15 mouse cellular contexts compared by ENCODE assay signal in the genomic region with DNA sequence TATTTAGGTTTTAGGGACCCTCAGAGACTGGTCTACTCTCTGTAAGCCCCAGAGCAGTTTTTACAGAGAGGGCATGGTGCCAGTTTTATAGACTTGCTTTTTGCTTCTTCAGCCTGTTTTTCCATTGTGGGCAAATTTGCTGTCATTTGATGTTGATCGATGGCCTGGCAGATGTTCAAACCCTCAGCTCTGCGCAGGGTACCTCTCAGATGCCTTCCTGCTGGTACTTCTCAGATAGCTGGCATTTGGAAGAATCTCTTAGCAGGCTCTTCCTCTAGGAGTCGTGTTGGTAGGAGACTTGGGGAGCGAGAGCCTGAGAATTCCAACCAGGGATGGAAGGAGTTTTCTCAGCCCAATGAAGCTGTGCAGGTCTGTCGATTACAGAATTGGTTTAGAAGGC. TPM values are rescaled to one million over a fixed set of nuclear protein-coding genes. Genes with fewer than 3 reads are reported as not detected.
DNase-seq lines count a peak whose midpoint lies in the region; ATAC-seq and TF ChIP-seq lines count a peak whose summit lies in the region.
"Had no signal": no experiment of that assay in that cellular context is flagged by ENCODE, and none has a peak within 500 bp of the region (broad histone marks: within the 10 kb centered on the region; RNA-seq: fewer than 3 reads in every experiment).

No protein-coding gene starts in this region.

- peak overlapping the region; percentile 15; the same call in 1 of the 2 replicates for H3K27ac ChIP-seq in layer of hippocampus, adult 2 months
- no peak overlapping the region for H3K27ac ChIP-seq in thymus, adult 2 months (ENCODE audit: control insufficient read depth, insufficient read depth, low read length)
- no peak overlapping the region for H3K27ac ChIP-seq in kidney, adult 2 months (ENCODE audit: insufficient read depth, low read depth, low read length)
- H3K27ac ChIP-seq: embryonic facial prominence, embryonic 13.5 days; forebrain, embryonic 12.5 days; neural tube, embryonic 12.5 days had no signal

- H3K27me3 ChIP-seq in thymus, adult 2 months (ENCODE audit: control insufficient read depth, insufficient read depth, low read length): no peaks in the 10 kb centered on the region
- H3K27me3 ChIP-seq in kidney, adult 2 months (replicated peaks; ENCODE audit: control insufficient read depth, insufficient read depth, low read length): no peaks in the 10 kb centered on the region
- H3K27me3 ChIP-seq: embryonic facial prominence, embryonic 13.5 days; neural tube, embryonic 12.5 days had no signal

- TF ChIP-seq POLR2A in thymus, adult 2 months (IDR thresholded peaks at IDR 0.05; ENCODE audit: control insufficient read depth, extremely low read depth, insufficient read depth, low read length, poor library complexity): no peak
- no peak for TF ChIP-seq POLR2A in kidney, adult 2 months (IDR thresholded peaks at IDR 0.05; ENCODE audit: low read depth, low read length)

- WGBS in thymus, adult 2 months: 30% methylated on average over 5 of the region's 5 CpGs
- 74% methylated on average over 5 of the region's 5 CpGs for WGBS in kidney, adult 2 months

- peak; percentile 15 for DNase-seq in cerebellum, adult 11-12 months
- DNase-seq in cerebellum, postnatal 4 days (ENCODE audit: low spot score in 2 of 2): no peak
- no peak for DNase-seq in layer of hippocampus, adult 2 months (ENCODE audit: low spot score in 2 of 2)
- DNase-seq in layer of hippocampus, adult 11-12 months (ENCODE audit: low spot score): no peak
- DNase-seq in adrenal gland, postnatal 10 days: peak; percentile 28
- DNase-seq in thymus, adult 2 months: no peak
- no peak for DNase-seq in kidney, adult 2 months
- DNase-seq: B cell, adult 2 months; kidney, postnatal 10 days; lung, postnatal 4 days had no signal

- H3K36me3 ChIP-seq in thymus, adult 2 months (ENCODE audit: control insufficient read depth, insufficient read depth, low read length): no peaks in the 10 kb centered on the region
- no peaks in the 10 kb centered on the region for H3K36me3 ChIP-seq in kidney, adult 2 months (ENCODE audit: control insufficient read depth, insufficient read depth, low read length)
- H3K36me3 ChIP-seq: embryonic facial prominence, embryonic 13.5 days; forebrain, embryonic 12.5 days; neural tube, embryonic 12.5 days had no signal

- ATAC-seq in megakaryocyte progenitor cell, adult 5-6 weeks (replicated peaks; ENCODE audit: poor library complexity): peak; percentile 44; the same call in 1 of the 2 replicates
- ATAC-seq: midbrain, embryonic 16.5 days had no signal

- no peaks in the 10 kb centered on the region for H3K4me1 ChIP-seq in thymus, adult 2 months (replicated peaks; ENCODE audit: control insufficient read depth, insufficient read depth, low read length)
- no peaks in the 10 kb centered on the region for H3K4me1 ChIP-seq in kidney, adult 2 months (ENCODE audit: control insufficient read depth, insufficient read depth, low read length)
- H3K4me1 ChIP-seq: neural tube, embryonic 12.5 days had no signal

- no peak for TF ChIP-seq CTCF in layer of hippocampus, adult 2 months (conservative IDR thresholded peaks at IDR 0.05)
- TF ChIP-seq CTCF in thymus, adult 2 months (IDR thresholded peaks at IDR 0.05; ENCODE audit: borderline replicate concordance, control insufficient read depth, extremely low read depth, insufficient read depth, low read length, poor library complexity): no peak
- no peak for TF ChIP-seq CTCF in kidney, adult 2 months (conservative IDR thresholded peaks at IDR 0.05; ENCODE audit: insufficient read depth, insufficient read length, low read depth, low read length)

- H3K4me3 ChIP-seq in layer of hippocampus, adult 2 months: no peak overlapping the region
- no peak overlapping the region for H3K4me3 ChIP-seq in thymus, adult 2 months (ENCODE audit: control insufficient read depth, insufficient read depth, low read length)
- no peak overlapping the region for H3K4me3 ChIP-seq in kidney, adult 2 months (ENCODE audit: insufficient read depth, low read depth, low read length)
- H3K4me3 ChIP-seq: embryonic facial prominence, embryonic 13.5 days; forebrain, embryonic 12.5 days; neural tube, embryonic 12.5 days had no signal

RNA-seq across cellular contexts. Expression of a gene that starts 51.3 kb away (rescaled TPM):
- 100 to 1,000 TPM; 133 to 141 TPM for total RNA-seq in layer of hippocampus, adult 2 months (2021)
- 1 to 10 TPM; 2.1 to 5.1 TPM for total RNA-seq in adrenal gland, postnatal 10 days (2021)
- 0.20 TPM in 1 of 2 replicates, not detected in the other for total RNA-seq in megakaryocyte progenitor cell, adult 5-6 weeks (2015)
- 0.21 TPM in 1 of 2 replicates, not detected in the other for total RNA-seq in megakaryocyte progenitor cell, adult 5-6 weeks (2017)
- polyA plus RNA-seq in thymus, adult 2 months (2012; rRNA removed): 0.66 and 1.1 TPM in 2 replicates
- 0.27 and 0.41 TPM in 2 replicates for polyA plus RNA-seq in kidney, adult 2 months (2012; rRNA removed)

Comparison
In these comparisons a context has a peak if more than half of its experiments do, and no peak if none do; other contexts are left out.
1. DNase-seq: peak in cerebellum, adult 11-12 months (single experiment) and adrenal gland, postnatal 10 days (single experiment); none in cerebellum, postnatal 4 days (0 of 2), layer of hippocampus, adult 2 months (0 of 2), layer of hippocampus, adult 11-12 months (single experiment), thymus, adult 2 months (single experiment) and kidney, adult 2 months (single experiment).
2. RNA of a gene that starts 51.3 kb away (total RNA-seq): 133 to 141 TPM in layer of hippocampus, adult 2 months; 2.1 to 5.1 TPM in adrenal gland, postnatal 10 days and 0.20 to 0.21 TPM in megakaryocyte progenitor cell, adult 5-6 weeks; every median in the first group is over 10 times any median in the second.